Mouse (Mus musculus) bone marrow, adult 2 months (tissue): ENCODE data around the gene Sgms1.

Experiments
- CTCF ChIP-seq: fragments of 200-500 bp; IDR thresholded peaks from 2 replicates; pipeline ENCODE4 v1.5.1; 2011; ENCODE audit warnings: low read length, control low read depth; ENCODE audit not compliant: control insufficient read depth, insufficient read depth
- POLR2A ChIP-seq: fragments of 200-500 bp; IDR thresholded peaks from 2 replicates; pipeline ENCODE4 v1.6.1; 2011; ENCODE audit warnings: low read depth, mild to moderate bottlenecking, control low read depth, low read length, borderline replicate concordance; ENCODE audit not compliant: control insufficient read depth

DNA sequence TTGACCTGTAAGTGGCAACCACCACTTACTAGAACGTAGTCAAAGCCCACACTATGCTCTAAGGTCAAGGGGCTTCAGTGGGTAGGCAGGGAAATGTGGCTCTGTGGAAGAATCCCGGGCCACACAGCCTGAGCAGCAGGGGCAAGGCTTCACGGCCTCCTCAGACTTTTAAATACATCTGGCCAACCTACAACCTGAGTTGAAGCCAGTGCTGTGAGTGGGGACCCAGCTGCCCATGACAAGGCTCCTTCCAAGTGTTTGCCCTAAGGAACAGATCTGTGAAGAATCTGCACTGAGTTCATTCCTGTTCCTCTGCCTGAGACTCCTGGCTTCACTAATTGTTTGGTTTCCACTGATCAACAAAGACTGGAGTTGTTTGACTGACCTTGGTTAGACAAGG lies 1.9 kb upstream of the Sgms1 start:
- no peak for TF ChIP-seq POLR2A
- no peak for TF ChIP-seq CTCF
